Mouse (Mus musculus) gastrocnemius, postnatal 36 days (tissue): ENCODE measurements at regions not wholly inside any gene's neighbourhood (a gene's known extent, or its start where the extent isn't known, plus 50 kb on each side); places are given as distances from the start of the nearest gene placed in this dataset.
"Not testable (repeated sequence)": the region's sequence is repeated elsewhere in the genome, so short reads cannot be mapped to it uniquely, and the experiment has no call there.

Experiments
- DNase-seq, 2 experiments: peaks; one replicate each; pipeline ENCODE4 v3.0.0; 2022
- intact Hi-C: fragments of 180-260 bp; cut with DNase I; formaldehyde crosslinking; loops from one replicate; pipeline ENCODE4 v1.15.1; 2025

GRCm38 (mm10) chr16:69937514-69938194, 74.1 kb upstream of the Speer2 start:
- no peak for DNase-seq
- intact Hi-C loops, result no loop called here

GRCm38 (mm10) chr16:69943635-69944034, 80.1 kb upstream of the Speer2 start:
- no peak for DNase-seq
- intact Hi-C loops, result no loop called here

GRCm38 (mm10) chr16:69948783-69949182, 85.2 kb upstream of the Speer2 start:
- DNase-seq, result no peak
- intact Hi-C loops, result no loop called here

- intact Hi-C loops, result no loop called here
- DNase-seq, result no peak
Measured at GRCm38 (mm10) chr16:69949339-69949738, 85.8 kb upstream of the Speer2 start.

- no peak for DNase-seq
- intact Hi-C loops, result no loop called here
Measured at GRCm38 (mm10) chr16:69951581-69951980, 88.0 kb upstream of the Speer2 start.

GRCm38 (mm10) chr16:69966561-69966960, 103.0 kb upstream of the Speer2 start:
- DNase-seq, intact Hi-C loops: not testable (repeated sequence)

- intact Hi-C loops, result no loop called here
- no peak for DNase-seq
Measured at GRCm38 (mm10) chr16:69979813-69980527, 116.4 kb upstream of the Speer2 start.

- intact Hi-C loops, result no loop called here
- no peak for DNase-seq
Measured at GRCm38 (mm10) chr16:69984320-69984719, 120.8 kb upstream of the Speer2 start.

GRCm38 (mm10) chr16:69991907-69992470, 128.4 kb upstream of the Speer2 start:
- intact Hi-C loops, result no loop called here
- no peak for DNase-seq

- DNase-seq, result no peak
- intact Hi-C loops, result no loop called here
Measured at GRCm38 (mm10) chr16:69992715-69993114, 129.2 kb upstream of the Speer2 start.

GRCm38 (mm10) chr16:70006863-70007262, 143.3 kb upstream of the Speer2 start:
- intact Hi-C loops, result no loop called here
- DNase-seq, result no peak

- no peak for DNase-seq
- intact Hi-C loops, result no loop called here
Measured at GRCm38 (mm10) chr16:70016980-70017379, 153.4 kb upstream of the Speer2 start.

GRCm38 (mm10) chr16:70019564-70019963, 156.0 kb upstream of the Speer2 start:
- no peak for DNase-seq
- intact Hi-C loops, result no loop called here

GRCm38 (mm10) chr16:70021436-70021835, 157.9 kb upstream of the Speer2 start:
- intact Hi-C loops, result no loop called here
- no peak for DNase-seq

- no peak for DNase-seq
- intact Hi-C loops, result no loop called here
Measured at GRCm38 (mm10) chr16:70028649-70029048, 165.1 kb upstream of the Speer2 start.

- DNase-seq, result no peak
Measured at GRCm38 (mm10) chr16:70045547-70045946, 182.0 kb upstream of the Speer2 start.

GRCm38 (mm10) chr16:70046009-70046408, 182.5 kb upstream of the Speer2 start:
- intact Hi-C loops, result loop anchor here (10.0 kb wide), 1 partner anchor 339 kb away; no protein-coding TSS in a partner anchor
- DNase-seq, result no peak

More at GRCm38 (mm10) chr16:70045547-70045946, 182.0 kb upstream of the Speer2 start:
- intact Hi-C loops, result loop anchor here (10.0 kb wide), 1 partner anchor 339 kb away; no protein-coding TSS in a partner anchor

- intact Hi-C loops, result loop anchor here (10.0 kb wide), 1 partner anchor 335 kb away; no protein-coding TSS in a partner anchor
- no peak for DNase-seq
Measured at GRCm38 (mm10) chr16:70049850-70050249, 186.3 kb upstream of the Speer2 start.

- DNase-seq, result no peak
- intact Hi-C loops, result no loop called here
Measured at GRCm38 (mm10) chr16:70071471-70071870, 207.9 kb upstream of the Speer2 start.

- intact Hi-C loops, result no loop called here
- DNase-seq, result no peak
Measured at GRCm38 (mm10) chr16:70073740-70074139, 210.2 kb upstream of the Speer2 start.

GRCm38 (mm10) chr16:70079497-70079896, 216.0 kb upstream of the Speer2 start:
- DNase-seq, result no peak
- intact Hi-C loops, result no loop called here

GRCm38 (mm10) chr16:70091291-70091690, 222.5 kb upstream of the Gbe1 start:
- DNase-seq, result no peak
- intact Hi-C loops, result no loop called here
